Mouse (Mus musculus): ENCODE results near the gene Zfp648.

The Zfp648 gene

DNA sequence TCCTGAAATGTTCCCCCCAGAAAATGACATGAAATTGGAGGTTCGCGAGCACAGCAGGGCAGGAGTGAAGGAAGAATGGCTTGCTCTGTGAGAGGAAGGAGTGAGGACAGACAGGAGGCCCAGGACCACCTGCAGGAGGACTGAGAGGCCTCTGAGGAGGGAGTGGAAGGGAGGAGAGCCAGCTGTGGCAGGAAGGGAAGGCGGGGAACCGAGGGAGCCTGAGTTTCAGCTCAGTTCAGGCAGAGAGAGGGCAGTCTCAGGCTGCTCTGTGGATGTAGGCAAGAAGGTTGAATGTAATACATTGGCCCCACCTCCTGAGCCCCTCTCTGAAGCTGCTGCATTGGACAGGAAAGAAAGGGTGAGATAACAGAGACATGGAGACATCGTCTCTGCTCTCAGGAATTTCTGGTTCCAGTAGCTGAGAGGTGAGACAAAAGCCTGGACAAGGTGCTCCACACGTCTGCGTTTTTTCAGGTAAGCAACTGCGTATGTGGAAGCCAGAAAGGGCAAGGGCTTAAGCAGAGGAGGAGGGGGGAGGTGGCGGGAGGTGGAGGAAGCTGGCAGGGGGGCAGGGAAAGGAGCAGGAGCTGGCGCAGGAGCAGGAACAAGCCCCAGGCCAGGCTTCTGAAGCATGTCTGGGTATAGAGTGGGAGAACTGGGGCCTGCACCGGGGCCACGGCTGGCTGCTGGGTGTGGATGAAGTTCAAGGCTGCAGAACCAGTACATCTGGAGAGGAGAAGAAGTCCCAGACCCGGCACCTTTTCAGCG lies at the start of gene Zfp648:
Gene Zfp648 (plus strand): TSS at position 233 of the 768 bp plus-strand sequence.
- DNase-seq (ENCODE audit: low spot score): no peak

DNA sequence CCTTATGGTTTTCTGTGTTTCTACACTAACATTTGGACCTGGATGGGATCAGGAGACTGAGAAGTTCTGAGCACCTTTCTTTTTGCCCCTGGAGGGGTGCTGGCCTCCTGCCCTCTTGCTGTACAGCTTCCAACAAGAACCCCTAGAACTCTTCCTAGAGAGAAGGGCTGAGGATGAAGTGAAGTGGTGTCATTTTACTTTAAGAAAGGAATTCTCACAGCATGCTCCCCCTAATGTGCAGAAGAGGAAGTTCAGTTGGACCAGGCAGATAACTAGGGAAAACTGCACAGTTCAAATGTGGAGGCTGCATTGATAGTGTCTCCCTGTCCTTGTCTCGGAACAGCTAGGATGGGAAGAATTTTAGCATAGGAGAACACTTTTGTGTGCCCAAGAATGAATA lies 48.4 kb upstream of the Zfp648 start:
- DNase-seq (ENCODE audit: low spot score): no peak

DNA sequence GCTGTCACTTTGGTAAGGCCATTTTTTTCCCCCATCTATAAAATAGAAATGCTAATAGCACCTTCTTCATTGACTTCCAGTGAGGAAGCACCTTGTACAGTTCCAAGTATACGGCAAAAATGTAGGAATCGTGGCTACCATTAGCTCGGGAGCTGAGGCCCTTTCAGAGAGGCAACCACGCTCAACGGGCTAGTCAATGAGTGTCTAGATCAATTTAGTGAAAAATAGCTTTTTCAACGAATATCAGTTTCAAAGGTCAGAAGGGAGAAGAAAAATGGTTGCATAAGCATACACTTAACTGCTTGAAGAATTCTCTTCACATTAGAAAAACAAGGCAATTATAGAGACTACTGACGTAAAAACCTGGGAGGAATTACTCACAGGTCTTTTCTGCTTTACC lies 47.2 kb upstream of the Zfp648 start:
- DNase-seq (ENCODE audit: low spot score): no peak

DNA sequence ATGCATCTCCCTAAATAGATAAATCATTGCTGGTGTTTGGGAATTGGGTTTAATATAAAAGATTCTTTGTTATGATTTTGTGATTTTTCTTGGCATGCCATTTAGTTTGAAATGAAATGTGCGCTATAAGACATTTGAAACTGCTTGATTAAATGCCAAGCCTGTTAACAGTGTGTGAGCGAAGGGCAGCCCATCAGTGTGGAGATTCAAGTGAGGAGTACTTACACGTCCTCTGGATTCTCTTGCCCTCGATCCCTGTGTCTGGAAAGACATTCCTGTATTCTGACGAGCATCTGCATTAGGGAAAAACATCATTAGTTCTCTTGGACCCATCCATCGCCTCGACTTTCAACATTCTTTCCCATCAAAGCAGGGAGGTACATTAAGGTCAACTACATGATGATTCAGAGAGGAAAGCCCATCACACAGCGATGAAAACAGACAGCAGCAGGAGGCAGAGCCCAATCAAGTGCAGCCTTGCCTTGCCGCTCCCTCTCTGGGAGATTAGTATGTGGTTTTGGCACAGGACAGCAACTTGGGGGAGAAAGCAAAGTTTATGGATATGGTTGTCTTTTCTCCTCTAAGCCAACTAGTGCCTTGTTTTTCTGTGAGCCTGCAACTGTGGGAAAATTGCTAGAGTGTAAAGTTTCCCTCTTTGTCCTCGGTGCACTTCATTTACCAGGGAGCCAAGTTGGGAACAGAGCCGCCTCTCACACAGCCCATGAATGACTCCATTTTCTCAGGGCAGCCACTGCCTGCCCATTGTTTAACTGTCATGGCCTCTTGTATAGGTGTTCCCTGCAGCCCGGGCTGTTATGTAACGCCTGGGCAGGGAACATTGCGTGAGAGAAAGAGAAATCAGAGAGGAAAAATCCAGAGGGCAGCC lies 44.6 kb upstream of the Zfp648 start:
- peak; percentile 67 for DNase-seq (ENCODE audit: low spot score)

DNA sequence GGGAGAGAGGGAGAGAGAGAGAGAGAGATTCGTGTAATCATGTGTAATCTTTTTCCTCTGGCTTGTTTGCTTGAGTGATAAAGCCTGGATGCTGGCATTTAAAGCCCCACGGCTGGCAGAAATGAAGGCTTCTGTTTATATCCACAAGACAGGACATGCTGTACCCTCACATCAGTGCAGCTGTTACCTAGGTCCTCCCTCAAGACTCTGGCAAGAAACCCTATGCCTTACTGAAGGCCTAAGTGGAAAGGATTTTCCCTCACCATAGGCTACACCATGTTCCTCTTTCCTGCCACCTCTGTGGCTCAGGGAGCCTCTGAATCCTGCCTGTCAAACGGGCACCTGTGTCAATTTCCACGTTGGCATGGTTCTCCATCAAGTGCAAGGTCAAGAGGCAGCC lies 43.9 kb upstream of the Zfp648 start:
- DNase-seq (ENCODE audit: low spot score): no peak

DNA sequence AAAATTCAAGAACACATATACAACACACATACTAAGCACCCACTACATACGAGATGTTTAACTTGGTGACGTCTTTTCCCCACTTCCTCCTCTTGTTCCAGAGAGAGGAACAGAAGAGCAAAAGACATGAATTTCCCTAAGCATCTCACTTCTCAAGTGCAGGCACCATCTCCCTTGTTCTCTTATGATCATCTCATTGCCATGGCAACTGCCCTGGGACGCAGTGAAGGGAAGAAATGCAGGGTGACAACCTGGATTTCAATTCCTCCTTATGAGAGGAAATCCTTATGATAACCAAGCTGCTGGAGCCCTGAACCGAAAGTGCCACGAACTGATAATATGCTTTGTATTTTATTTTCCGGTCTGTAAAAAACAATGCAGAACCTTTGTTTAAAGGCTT lies 33.3 kb upstream of the Zfp648 start:
- DNase-seq (ENCODE audit: low spot score): no peak

DNA sequence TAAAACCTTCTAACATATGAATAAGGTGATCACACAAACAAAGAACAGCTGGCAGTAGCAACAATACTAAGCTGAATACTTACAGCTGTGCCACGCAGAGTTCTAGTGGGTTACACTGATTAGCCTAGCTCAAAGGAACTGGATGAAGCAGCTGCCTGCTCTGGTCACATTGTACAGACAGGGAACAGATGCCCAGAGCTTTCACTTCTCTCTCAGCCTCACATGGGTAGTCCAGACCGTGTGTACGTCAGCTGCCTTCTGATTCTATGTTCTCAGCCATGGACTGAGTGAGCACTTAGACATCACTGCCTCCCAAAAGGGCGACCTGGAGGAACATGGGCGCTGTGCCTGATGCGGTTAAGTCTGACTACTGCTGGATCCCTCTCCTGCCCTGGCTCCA lies 25.7 kb upstream of the Zfp648 start:
- no peak for DNase-seq (ENCODE audit: low spot score)

DNA sequence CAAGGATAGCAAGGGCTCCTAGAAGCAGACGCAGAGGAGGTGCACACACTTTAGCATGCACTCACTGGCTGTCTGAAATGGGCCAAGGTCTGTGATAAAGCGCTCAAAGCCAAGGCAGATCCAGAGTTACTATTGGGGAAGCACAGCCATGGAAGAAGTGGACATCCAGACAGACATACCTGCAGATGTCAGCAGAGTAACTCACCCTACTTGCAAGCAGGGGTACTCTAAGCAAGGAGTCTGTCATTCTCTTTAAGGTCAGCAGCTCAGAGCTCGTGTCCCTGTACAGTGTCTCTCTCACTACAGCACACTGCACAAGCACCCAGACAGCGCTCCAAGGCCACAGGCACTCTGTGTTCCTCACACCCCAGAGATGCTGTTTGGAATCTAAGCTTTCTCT lies 23.2 kb upstream of the Zfp648 start:
- DNase-seq (ENCODE audit: low spot score): no peak

DNA sequence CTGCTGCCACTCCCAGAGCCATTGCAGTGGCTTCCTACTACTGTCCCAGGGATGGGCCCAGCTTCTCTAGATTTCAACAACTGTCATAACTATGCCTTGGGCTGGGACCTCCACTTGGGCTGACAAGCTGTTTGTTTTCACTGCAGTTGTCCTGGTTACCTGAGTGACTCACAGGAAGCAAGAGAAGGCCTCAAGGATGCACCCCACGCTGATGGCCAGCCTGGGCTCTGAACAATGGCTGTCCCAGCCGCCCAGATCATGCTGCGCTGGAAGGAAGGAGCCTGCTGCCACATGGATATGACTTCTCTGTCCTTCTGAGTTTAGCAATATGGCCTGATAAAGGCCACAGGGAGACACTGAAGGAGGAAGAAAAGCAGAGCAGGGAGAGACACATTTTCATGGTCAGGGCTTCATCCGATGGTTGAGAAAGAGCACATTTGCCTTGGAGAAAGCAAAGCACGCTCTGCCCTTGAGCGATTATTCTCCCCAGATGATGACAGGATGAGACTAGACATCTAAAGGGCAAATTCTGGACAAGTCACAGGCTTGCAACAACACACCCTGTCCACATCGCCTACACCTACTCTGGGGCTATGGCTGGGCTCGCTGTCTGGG lies 22.3 kb upstream of the Zfp648 start:
- DNase-seq (ENCODE audit: low spot score): no peak

DNA sequence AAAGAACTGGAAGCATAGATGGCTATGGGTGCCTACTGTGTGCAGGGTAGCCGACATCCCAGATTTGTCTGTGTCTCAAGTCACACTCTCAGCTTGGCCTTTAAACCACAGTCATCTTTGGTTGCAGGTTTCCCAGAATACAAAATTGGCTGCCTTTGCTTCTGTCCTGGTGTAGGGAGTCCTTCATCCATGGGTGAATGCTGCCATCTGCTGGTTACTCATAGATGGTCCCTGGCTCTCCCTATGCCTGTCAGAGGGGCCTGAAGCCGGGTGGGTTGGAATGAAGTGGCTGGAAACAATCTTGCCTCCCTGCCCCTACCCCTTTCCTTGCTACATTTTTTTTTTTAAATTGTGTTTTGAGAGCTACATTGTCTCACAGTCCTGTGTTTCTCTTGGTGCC lies 20.0 kb upstream of the Zfp648 start:
- peak; percentile 82 for DNase-seq (ENCODE audit: low spot score)

DNA sequence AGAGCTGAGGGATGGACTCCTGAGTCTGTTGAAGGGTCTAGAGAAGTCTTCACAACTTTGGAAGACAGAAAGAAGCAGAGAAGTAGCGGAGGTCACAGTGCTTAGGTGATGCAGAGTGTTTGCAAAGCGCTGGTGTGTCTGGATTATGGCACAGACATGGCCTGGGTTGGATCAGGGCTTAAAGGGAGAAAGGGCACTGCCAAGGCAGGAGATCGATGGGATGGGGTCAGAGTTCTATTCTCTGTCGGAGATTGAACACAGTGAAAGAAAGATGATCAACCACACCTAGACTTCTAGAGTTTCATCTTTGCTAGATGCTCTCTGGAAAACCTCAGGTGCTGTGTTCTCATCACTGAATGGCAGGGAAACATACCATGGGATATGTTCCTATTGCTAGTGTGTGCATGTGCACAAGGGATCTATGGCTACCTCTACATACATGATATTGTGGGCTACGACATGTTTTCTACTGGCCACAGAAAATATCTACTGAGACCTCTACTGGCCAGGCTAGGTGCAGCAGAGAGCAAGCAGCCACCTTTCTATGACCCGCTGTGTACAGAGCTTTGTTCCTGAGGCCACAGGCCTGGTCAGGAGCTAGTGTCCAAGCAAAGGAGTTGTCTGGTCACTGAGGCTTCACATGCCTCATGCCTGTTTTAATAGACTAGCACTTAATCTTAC lies 18.5 kb upstream of the Zfp648 start:
- DNase-seq (ENCODE audit: low spot score): no peak

DNA sequence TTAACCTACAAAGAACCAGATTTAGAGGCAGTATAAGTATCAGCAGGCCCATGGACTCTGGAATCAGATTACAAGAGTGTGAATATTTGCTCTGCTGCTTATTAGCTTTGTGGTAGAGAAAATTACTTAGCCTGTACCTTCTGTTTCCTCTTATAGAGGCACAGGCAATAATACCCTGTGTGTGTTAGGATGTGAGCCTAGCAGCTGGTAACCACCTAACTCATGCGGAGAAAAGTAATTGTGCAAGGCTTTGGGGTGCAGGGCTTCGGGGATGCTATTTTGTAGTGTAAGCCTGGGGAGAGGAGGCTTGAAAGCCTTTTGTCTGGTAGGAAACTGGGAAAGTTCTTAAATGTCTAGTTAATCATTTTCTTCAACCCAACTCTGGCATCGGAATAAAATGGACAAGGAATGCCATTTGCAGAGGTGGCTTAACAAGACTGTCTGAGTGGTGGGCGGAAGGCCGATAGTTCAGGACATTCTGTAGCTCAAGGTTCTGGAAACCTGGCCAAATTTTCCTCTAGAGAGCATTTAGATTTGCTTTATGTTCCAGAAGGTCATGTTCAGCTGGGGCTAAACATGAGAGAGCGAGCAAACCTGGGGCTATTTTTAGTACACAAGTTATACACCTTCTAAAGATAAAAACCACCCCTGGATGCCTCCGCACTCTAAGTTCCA lies 17.8 kb upstream of the Zfp648 start:
- no peak for DNase-seq (ENCODE audit: low spot score)

DNA sequence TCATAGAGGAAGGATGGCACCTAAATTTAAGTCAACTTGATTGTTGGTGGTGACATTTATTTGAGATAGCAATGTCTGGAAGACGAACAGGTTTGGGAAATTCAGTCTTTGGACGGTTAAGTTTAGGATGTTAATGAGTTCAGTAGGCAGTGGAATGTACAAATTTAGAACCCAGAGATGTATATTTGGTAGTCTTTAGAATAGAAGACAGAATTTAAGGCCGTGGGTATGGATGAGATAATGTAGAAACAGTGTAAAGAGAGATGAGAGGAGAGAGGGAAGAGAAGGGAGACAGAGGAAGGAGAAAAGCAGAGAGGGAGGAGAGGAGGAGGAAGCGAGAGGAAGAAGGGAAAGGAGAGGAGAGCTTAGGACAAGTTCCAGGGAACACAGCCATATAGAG lies 12.8 kb upstream of the Zfp648 start:
- DNase-seq (ENCODE audit: low spot score): no peak

DNA sequence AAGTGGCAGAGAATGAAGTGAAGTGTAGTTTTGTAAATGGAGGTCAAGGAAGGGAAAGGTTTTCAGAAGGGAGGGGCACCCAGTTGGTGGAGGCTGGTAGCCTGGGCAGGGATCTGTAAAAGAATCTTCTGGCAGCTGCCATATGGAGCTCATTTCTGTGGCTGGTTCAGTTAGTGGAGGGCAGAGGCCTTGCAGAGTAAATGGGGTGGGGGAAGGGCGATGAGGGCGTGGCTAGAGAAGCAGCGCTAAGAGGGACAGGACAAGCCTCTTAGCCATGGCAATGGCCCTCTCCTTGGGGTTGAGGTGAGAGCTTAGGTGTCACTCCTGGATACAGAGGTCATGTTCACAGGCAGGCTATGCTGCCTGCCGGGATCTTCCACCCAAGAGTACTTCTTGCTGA lies 12.4 kb upstream of the Zfp648 start:
- no peak for DNase-seq (ENCODE audit: low spot score)

DNA sequence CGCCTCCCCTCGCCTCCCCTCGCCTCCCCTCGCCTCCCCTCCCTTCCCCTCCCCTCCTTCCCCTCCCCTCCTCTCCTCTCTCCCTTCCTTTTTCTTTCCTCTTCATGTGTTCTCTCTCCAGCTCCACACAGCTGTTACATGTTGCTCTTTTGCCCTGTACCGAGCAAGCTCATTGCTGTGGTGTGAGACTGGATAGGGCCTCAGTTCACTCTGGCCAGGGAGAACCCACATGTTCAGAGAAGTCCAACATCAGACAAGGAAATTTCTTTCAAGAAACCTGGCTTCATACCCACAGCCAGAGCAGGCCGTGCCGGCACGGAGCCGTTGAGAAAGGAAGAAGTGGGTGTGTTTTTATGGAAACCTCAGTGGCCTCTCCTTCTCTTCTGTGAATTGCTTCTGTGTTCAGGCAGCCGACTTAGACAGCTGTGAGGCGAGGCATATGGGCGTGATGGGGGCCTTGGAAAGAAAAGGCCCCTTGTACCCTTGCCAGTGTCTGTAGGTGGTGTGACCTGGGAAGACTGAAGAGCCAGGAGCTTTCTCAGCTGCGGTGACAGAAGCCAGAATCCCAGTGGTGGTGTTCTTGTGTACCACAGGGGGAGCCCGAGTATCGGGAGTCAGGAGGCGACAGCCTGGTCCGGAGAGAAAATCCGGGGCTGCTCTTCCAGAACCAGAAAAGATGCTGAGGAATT lies 11.0 kb upstream of the Zfp648 start:
- peak; percentile 58 for DNase-seq (ENCODE audit: low spot score)

DNA sequence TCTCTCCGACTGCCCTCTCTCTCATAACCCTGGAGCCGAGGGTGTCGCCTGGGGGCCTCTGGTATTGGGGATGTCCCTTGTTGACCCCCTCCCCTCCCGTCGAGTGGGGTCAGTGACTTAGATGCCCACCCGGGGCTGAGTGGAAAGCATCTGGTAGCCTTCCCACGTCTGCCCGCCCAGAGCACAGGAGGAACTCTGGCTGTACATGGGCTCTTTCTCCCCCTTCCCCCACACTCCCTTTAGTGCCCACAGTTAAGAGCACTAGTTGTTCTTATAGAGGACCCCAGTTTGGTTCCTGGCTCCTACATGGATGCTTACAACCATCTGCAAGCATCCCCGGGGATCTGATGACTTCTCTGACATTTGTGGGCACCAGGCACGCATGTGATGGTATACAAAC lies 2.1 kb upstream of the Zfp648 start:
- no peak for DNase-seq (ENCODE audit: low spot score)

DNA sequence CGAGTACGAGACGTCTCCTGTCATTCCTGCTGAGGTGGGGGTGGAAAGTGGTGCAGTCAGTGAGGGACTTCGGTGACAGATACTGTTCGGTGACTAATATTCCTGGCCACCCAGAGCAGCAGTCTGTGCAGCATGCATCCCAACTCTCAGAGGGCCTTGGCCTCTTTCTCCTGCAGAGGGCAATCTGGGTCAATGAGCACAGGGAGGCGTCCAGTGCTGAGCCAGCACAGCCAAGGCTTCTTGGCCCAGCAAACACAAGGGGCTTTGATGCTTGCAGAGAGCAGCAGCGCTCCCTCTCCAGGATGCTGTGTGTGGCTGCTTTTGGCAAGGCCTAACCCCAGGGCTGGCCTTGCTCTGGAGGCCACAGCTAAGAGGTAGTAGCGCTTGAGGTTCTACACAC lies 1.6 kb downstream of the Zfp648 start:
- peak; percentile 16 for DNase-seq (ENCODE audit: low spot score)

DNA sequence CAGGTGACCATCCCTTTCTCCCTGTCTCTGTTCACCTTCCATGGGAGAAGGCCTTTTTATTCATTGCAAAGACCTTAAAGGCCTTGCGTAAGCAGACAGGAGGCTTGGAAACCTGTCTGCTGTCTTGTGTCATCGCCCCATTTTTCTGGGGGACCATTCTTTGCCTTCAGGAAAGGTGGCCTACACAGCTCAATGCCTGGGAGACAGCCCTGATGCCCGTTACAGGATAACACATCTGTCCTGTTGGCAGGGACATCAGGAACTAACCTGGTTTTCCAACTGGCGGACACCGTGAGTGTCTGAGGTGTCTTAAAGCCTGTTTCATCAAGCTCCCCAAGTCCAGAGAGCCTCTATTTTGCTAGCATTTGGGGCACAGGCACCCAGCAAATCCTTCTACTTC lies 2.4 kb downstream of the Zfp648 start:
- no peak for DNase-seq (ENCODE audit: low spot score)

DNA sequence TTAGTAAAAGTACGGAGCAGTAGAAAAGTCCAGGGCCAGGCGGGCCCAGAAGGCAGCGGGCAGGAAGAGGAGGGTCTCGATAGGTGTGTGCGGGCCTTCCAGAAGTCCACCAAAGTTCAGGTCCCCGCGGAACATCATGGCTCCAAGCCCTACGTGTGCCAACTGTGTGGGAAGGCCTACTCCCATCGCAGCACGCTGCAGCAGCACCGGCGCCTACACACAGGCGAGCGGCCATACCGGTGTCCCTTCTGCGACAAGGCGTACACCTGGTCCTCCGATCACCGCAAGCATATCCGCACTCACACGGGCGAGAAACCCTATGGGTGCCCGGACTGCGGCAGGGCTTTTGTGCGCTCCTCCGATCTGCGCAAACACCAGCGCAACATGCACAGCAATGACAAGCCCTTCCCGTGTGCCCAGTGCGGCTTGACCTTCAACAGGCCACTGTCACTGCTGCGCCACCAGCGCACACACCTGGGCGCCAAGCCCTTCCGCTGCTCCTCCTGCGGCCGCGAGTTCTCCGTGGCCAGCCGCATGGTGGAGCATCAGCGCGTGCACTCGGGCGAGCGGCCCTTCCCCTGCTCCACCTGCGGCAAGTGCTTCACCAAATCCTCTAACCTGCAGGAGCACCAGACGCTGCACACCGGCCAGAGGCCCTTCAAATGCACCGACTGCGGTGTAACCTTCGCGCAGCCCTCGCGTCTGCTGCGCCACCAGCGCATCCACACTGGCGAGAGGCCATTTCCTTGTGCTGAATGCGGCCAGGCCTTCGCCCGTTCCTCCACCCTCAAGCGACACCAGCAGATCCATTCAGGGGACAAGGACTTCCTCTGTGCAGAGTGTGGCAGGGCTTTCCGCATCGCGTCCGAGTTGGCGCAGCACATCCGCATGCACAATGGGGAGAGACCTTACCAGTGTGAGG lies 3.9 kb downstream of the Zfp648 start:
- no peak for DNase-seq (ENCODE audit: low spot score)

DNA sequence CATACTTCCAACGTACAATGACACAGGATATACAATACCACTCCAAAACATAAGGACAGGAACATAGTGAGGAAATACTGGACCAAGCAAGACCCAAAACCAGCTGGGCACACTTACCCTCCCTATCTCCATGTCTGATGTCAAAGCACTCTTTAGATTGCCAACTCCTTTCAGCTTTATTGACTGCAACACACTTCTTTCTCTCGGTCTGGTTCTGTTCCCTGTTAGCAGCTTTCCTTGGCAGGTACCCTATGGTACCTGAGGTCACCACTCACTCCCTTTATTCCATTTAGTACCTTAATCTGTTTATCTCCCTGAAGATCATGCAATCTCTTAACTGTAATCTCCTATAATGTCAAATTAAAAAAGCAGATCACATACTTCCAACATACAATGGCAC lies 19.0 kb downstream of the Zfp648 start:
- DNase-seq (ENCODE audit: low spot score): no peak

All from left cerebral cortex, adult 11 months (tissue).